Mouse (Mus musculus) left cerebral cortex, postnatal 25 days (tissue): ENCODE results near the gene Olfr510. TPM values are rescaled to one million over a fixed set of nuclear protein-coding genes. Genes with fewer than 3 reads are reported as not detected.
"Not testable (repeated sequence)": the region's sequence is repeated elsewhere in the genome, so short reads cannot be mapped to it uniquely, and the experiment has no call there.

Source experiments
- DNase-seq, 2 experiments: peaks; one replicate each; pipeline ENCODE4 v3.0.0; 2022; ENCODE audit warnings: low spot score in 2 of 2, mixed read lengths in 1 of 2
- intact Hi-C: fragments of 180-260 bp; cut with DNase I; formaldehyde crosslinking; loops from one replicate; pipeline ENCODE4 v1.15.1; 2025
- total RNA-seq, 2 experiments: library from RNA; stranded (reverse); gene quantifications; 2 replicates each; pipeline ENCODE4 v1.2.3; 2021

Olfr510 gene
- total RNA-seq: not detected

GRCm38 (mm10) chr7:108666118-108666517, at the start of gene Olfr510:
Gene Olfr510, plus strand, starts transcription at chr7:108666418.
- intact Hi-C loops: no loop called here
- no peak for DNase-seq

DNA sequence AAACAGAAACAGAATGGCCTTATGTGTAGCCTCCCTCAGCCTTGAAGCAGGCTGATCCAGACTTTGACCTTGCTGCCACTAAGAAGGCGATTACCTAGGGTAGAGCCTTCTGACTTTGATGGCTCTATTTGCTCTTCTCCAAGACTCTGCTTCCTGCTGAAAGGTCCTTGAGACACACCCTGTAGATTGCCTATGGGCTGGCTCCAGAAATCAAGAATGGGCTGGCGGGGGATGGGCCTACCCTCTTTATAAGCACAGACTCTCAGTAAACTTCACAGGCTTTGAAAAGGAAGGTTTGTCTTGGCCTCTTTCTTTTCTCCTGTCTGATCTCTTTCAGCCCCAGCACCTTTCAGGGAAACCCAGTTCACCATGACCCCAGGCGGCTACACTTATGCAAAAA, 49.4 kb upstream of the Olfr510 start:
- DNase-seq, intact Hi-C loops: not testable (repeated sequence)

GRCm38 (mm10) chr7:108621514-108621913, 44.7 kb upstream of the Olfr510 start, which contains the start of gene Olfr507:
Gene Olfr507, plus strand, starts transcription at chr7:108621814.
- intact Hi-C loops: no loop called here
- DNase-seq: no peak

DNA sequence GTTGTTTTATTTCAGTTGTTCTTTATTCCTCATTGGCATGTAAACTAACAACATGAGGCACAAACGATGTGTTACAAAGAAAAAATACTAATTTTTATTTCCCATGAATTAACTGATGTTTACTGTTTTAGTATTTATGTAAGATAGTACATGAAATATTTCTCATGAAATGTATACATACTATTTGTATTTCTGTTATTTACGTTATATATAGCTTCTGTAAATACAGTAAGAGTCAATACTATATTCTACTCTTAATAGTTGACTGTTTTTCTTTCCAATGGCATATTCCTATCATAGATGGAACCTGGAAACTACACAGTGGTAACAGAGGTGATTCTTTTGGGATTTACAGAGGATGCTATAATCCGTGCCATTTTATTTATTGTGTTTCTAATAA, 36.5 kb upstream of the Olfr510 start, which contains the start of gene Olfr508:
Olfr508 (plus strand) TSS at position 301 of the 400 bp plus-strand sequence.
- no peak for DNase-seq
- intact Hi-C loops: no loop called here

DNA sequence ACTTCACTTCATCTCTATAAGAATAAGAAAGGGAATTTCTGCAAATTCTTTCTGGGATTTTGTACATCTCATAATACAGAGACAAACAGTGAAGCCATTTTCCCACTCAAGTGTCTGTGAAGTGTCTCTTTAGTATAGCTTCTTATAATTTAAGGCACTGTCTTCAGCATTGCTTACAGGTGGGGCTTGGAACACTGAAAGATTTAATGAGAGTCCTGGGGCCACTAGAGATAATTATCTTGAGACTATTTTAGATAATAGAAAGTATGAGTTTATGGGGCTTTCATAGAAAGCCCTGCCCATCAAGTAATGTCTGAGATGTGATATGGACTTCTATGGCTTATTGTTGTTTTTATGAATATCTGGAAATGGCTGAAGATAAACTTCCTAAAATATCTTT, 14.4 kb upstream of the Olfr510 start, which contains the start of gene Olfr509:
Olfr509 (minus strand) TSS at position 101 of the 400 bp plus-strand sequence.
- intact Hi-C loops: no loop called here

GRCm38 (mm10) chr7:108662419-108662818, 3.8 kb upstream of the Olfr510 start:
- intact Hi-C loops: no loop called here
- no peak for DNase-seq

More for the DNA sequence above, 14.4 kb upstream of the Olfr510 start, which contains the start of gene Olfr509:
- DNase-seq: no peak

DNA sequence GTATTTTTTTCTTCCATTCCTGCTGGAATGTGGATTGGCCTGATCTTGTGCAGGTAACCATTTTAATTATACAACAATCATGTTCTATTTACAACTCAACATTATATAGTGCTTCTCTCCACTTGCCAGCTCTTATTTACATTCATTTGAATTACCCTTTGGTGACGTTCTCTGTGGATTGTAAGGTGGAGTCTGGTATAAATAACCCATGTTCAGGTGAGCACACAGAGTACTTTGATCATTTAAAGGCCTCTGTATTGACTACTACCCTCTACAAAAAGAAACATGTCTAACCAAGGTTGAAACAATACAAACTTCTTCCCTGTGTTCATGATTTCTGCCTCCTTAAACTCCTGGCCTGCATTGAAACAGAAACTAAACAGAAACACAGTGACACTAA, 4.8 kb downstream of the Olfr510 start:
- intact Hi-C loops: no loop called here
- no peak for DNase-seq

- no peak for DNase-seq
- intact Hi-C loops: no loop called here
Observed at GRCm38 (mm10) chr7:108678886-108679285, 12.7 kb downstream of the Olfr510 start.

DNA sequence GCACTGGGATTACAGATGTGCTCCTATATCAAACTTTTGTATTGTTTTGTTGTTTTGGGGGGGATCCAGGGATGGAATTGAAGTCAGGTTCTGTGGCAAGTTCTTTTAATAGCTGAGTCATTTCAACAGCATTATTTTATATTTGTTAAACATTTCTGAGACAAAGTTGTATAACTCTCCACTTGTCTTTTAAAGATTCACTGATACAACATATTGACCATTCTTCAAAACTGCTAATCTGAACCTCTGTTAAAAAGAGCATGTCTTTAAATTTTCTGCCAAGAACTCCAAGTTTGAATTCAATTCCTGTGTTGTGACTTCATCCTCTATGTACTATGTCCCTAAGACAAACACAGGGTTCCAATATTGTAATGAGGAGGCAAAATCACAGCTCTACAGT, 46.8 kb downstream of the Olfr510 start, which contains the start of gene Olfr512:
Olfr512 (plus strand) TSS at position 301 of the 400 bp plus-strand sequence.
- no peak for DNase-seq
- intact Hi-C loops: no loop called here

Other genes starting within 250 kb of the Olfr510 start
- gene Olfr497, start 246.0 kb upstream of the Olfr510 start, total RNA-seq: not detected
- gene Olfr498, start 201.1 kb upstream of the Olfr510 start, total RNA-seq: not detected
- gene Olfr502, start 141.4 kb upstream of the Olfr510 start, total RNA-seq: not detected
- gene Olfr503, start 121.9 kb upstream of the Olfr510 start, total RNA-seq: not detected
- gene Olfr504, start 100.6 kb upstream of the Olfr510 start, total RNA-seq: not detected
- gene Olfr506, start 55.6 kb upstream of the Olfr510 start, total RNA-seq: not detected
- gene Olfr507, start 44.6 kb upstream of the Olfr510 start, total RNA-seq: not detected
- gene Olfr508, start 36.4 kb upstream of the Olfr510 start, total RNA-seq: not detected
- under 1 TPM in 1 of 2 experiments, not detected in 1; 0.09 TPM for gene Olfr509, start 14.5 kb upstream of the Olfr510 start, total RNA-seq
- gene Olfr512, start 46.9 kb downstream of the Olfr510 start, total RNA-seq: not detected
- gene Olfr513, start 84.6 kb downstream of the Olfr510 start, total RNA-seq: not detected
- not detected for gene Olfr514, start 159.6 kb downstream of the Olfr510 start, total RNA-seq
- not detected for gene Olfr516, start 184.1 kb downstream of the Olfr510 start, total RNA-seq
- gene Olfr517, start 206.0 kb downstream of the Olfr510 start, total RNA-seq: not detected
- gene Olfr518, start 218.6 kb downstream of the Olfr510 start, total RNA-seq: not detected
- gene Olfr519, start 228.0 kb downstream of the Olfr510 start, total RNA-seq: not detected